ENCODE assay signal across 21 mouse cellular contexts in the genomic region with DNA sequence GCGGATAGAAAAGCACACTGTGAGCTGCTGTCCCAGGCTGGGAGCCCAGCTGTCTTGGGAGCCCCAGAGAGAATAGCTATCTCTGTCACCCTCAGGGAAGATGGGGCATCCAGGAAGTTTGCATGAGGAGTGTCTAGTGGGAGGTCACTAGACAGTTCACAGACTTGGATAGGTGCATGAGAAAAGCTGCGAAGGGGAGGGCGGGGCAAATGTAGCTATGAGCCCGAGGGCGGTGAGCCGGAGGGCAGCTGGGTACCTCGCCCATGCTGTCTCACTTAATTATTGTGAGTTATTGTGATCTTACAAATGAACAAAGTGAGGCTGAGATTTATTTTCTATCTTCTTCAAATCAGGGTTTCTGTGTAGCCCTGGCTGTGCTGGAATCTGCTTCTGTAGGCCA. TPM values are rescaled to one million over a fixed set of nuclear protein-coding genes. Genes with fewer than 3 reads are reported as not detected.
A peak's percentile ranks its signal among the peaks of the same experiment; 100 is the strongest.
DNase-seq lines count a peak whose midpoint lies in the region; ATAC-seq lines count a peak whose summit lies in the region.
"Had no signal": no experiment of that assay in that cellular context is flagged by ENCODE, and none has a peak within 500 bp of the region (broad histone marks: within the 10 kb centered on the region; RNA-seq: fewer than 3 reads in every experiment).

No protein-coding gene starts in this region.

- no peaks in the 10 kb centered on the region for H3K27me3 ChIP-seq in heart, embryonic 12.5 days (replicated peaks)
- H3K27me3 ChIP-seq: CH12.LX; embryonic facial prominence, embryonic 12.5 days; forebrain, embryonic 13.5 days; forebrain, embryonic 15.5 days had no signal

- H3K9me3 ChIP-seq in heart, embryonic 12.5 days (replicated peaks) = 0 out of 2 replicates have a peak, but pooled peaks cover 2% of the 10 kb centered on the region
- H3K9me3 ChIP-seq: embryonic facial prominence, embryonic 10.5 days; embryonic facial prominence, embryonic 12.5 days; forebrain, embryonic 13.5 days; forebrain, embryonic 15.5 days had no signal

- peaks cover 18% of the 10 kb centered on the region for H3K36me3 ChIP-seq in heart, embryonic 12.5 days
- H3K36me3 ChIP-seq: embryonic facial prominence, embryonic 10.5 days; embryonic facial prominence, embryonic 12.5 days; forebrain, embryonic 15.5 days had no signal

- H3K4me1 ChIP-seq in heart, embryonic 12.5 days (replicated peaks) = peaks cover 16% of the 10 kb centered on the region
- H3K4me1 ChIP-seq: embryonic facial prominence, embryonic 10.5 days; embryonic facial prominence, embryonic 12.5 days; forebrain, embryonic 13.5 days; forebrain, embryonic 15.5 days had no signal

- peak; percentile 81 for DNase-seq in heart, adult 11 months
- peak; percentile 43 for DNase-seq in ES-CJ7 (ENCODE audit: low read depth, low spot score)
- peak; percentile 67 for DNase-seq in ZHBTc4 (ENCODE audit: low read depth, low spot score)
- no peak for DNase-seq in cerebellum, adult 9-11 months
- DNase-seq: adrenal gland, adult 2 months; adrenal gland, postnatal 10 days; adrenal gland, postnatal 25 days; B cell, adult 2 months; cerebellum, adult 11 months; cerebellum, adult 18-20 months; cerebellum, adult 8-10 months; cerebellum, postnatal 10 days; cerebellum, postnatal 25 days; forebrain, postnatal 0 days had no signal

- 90% methylated on average over 7 of the region's 7 CpGs for WGBS in heart, embryonic 12.5 days

- H3K9ac ChIP-seq in heart, embryonic 12.5 days = no peak overlapping the region
- H3K9ac ChIP-seq: embryonic facial prominence, embryonic 12.5 days; forebrain, embryonic 13.5 days; forebrain, embryonic 15.5 days; forebrain, postnatal 0 days had no signal

- H3K4me3 ChIP-seq in heart, embryonic 12.5 days = no peak overlapping the region
- H3K4me3 ChIP-seq: embryonic facial prominence, embryonic 10.5 days; embryonic facial prominence, embryonic 12.5 days; forebrain, embryonic 13.5 days; forebrain, embryonic 15.5 days had no signal

- no peak overlapping the region for H3K27ac ChIP-seq in heart, embryonic 12.5 days (ENCODE audit: poor library complexity, severe bottlenecking)
- H3K27ac ChIP-seq: embryonic facial prominence, embryonic 10.5 days; embryonic facial prominence, embryonic 12.5 days; forebrain, embryonic 13.5 days; forebrain, embryonic 15.5 days had no signal

- ATAC-seq in heart, embryonic 12.5 days (ENCODE audit: insufficient number of reproducible peaks, low FRiP score) = no peak
- ATAC-seq: CD4-positive, CD25-positive, alpha-beta regulatory T cell, adult 4 months; forebrain, embryonic 13.5 days; forebrain, embryonic 15.5 days; forebrain, postnatal 0 days had no signal

- H3K4me2 ChIP-seq in heart, embryonic 12.5 days = no peak overlapping the region
- H3K4me2 ChIP-seq: embryonic facial prominence, embryonic 12.5 days; forebrain, embryonic 13.5 days; forebrain, embryonic 15.5 days had no signal

RNA-seq across cellular contexts. Expression of a gene that starts 21.4 kb away (rescaled TPM):
- polyA plus RNA-seq in heart, embryonic 12.5 days (2016; fragmentation: Nextera tagmentation; extraction: Ambion mirVana) = 17.6 and 17.9 TPM in 2 replicates
- polyA plus RNA-seq: CD4-positive, CD25-positive, alpha-beta regulatory T cell, adult 4 months had no signal
